Mouse (Mus musculus) CD4-positive naive resting alpha-beta T cell, adult 76 days (primary cell): Measurements from ENCODE around the gene Nsg2. TPM values are rescaled to one million over a fixed set of nuclear protein-coding genes. Genes with fewer than 3 reads are reported as not detected.

Experiments used
- total RNA-seq: library from RNA; stranded (reverse); gene quantifications from one replicate; pipeline ENCODE4 v1.2.4, GENCODE M21; 2023

Nsg2 gene
- 198 TPM for total RNA-seq

GRCm38 (mm10) chr11:32000281-32000680 is at the start of gene Nsg2:
Nsg2 (plus strand) TSS chr11:32000463.

GRCm38 (mm10) chr11:31965256-31966134 is 34.8 kb upstream of the Nsg2 start, which contains the start of gene 4930524B15Rik:
4930524B15Rik (plus strand) TSS chr11:31965592.

Other genes starting within 250 kb of the Nsg2 start
- 46.4 TPM for gene Cpeb4, start 128.3 kb upstream of the Nsg2 start, total RNA-seq
- not detected for gene 4930524B15Rik, start 34.9 kb upstream of the Nsg2 start, total RNA-seq
- 5.5 TPM for gene Il9r, start 199.8 kb downstream of the Nsg2 start, total RNA-seq
- 13.9 TPM for gene Snrnp25, start 205.0 kb downstream of the Nsg2 start, total RNA-seq
- 0.91 TPM for gene Rhbdf1, start 221.8 kb downstream of the Nsg2 start, total RNA-seq
- gene Mpg, start 226.0 kb downstream of the Nsg2 start, total RNA-seq, result 24.2 TPM